ENCODE assay signal across 14 mouse cellular contexts in genomic region chr7:66954723-66955122, GRCm38 (mm10).
DNase-seq lines count a peak whose midpoint lies in the region; ATAC-seq and TF ChIP-seq lines count a peak whose summit lies in the region.
"Had no signal": no experiment of that assay in that cellular context is flagged by ENCODE, and none has a peak within 500 bp of the region (broad histone marks: within the 10 kb centered on the region; RNA-seq: fewer than 3 reads in every experiment).

No protein-coding gene starts in this region.

- TF ChIP-seq POLR2A in limb, embryonic 14.5 days (IDR thresholded peaks at IDR 0.05; ENCODE audit: borderline replicate concordance, extremely low read depth, insufficient read depth, insufficient read length), result no peak

- ATAC-seq in kidney, embryonic 15.5 days (replicated peaks; ENCODE audit: low FRiP score), result 0 out of 2 replicates have a peak, but pooled peaks have one; percentile 8
- peak; percentile 85 for ATAC-seq in common myeloid progenitor, adult 5-6 weeks (replicated peaks; ENCODE audit: low read depth, poor library complexity, severe bottlenecking)
- no peak for ATAC-seq in limb, embryonic 14.5 days (ENCODE audit: low FRiP score, low read depth)
- no peak for ATAC-seq in hindbrain, embryonic 13.5 days (ENCODE audit: low FRiP score)

- no peak overlapping the region for H3K4me2 ChIP-seq in kidney, embryonic 15.5 days
- H3K4me2 ChIP-seq in limb, embryonic 14.5 days (replicated peaks; ENCODE audit: low read depth, low read length, severe bottlenecking), result no peak overlapping the region
- no peak overlapping the region for H3K4me2 ChIP-seq in hindbrain, embryonic 13.5 days
- H3K4me2 ChIP-seq: midbrain, embryonic 12.5 days had no signal

- no peaks in the 10 kb centered on the region for H3K36me3 ChIP-seq in kidney, embryonic 15.5 days
- H3K36me3 ChIP-seq in limb, embryonic 14.5 days (ENCODE audit: control insufficient read depth, insufficient read depth, low read length), result no peaks in the 10 kb centered on the region
- H3K36me3 ChIP-seq in hindbrain, embryonic 13.5 days, result no peaks in the 10 kb centered on the region
- H3K36me3 ChIP-seq: midbrain, embryonic 12.5 days had no signal

- H3K27me3 ChIP-seq in kidney, embryonic 15.5 days, result no peaks in the 10 kb centered on the region
- no peaks in the 10 kb centered on the region for H3K27me3 ChIP-seq in limb, embryonic 14.5 days (ENCODE audit: control insufficient read depth, insufficient read depth, low read length)
- no peaks in the 10 kb centered on the region for H3K27me3 ChIP-seq in hindbrain, embryonic 13.5 days
- H3K27me3 ChIP-seq: midbrain, embryonic 12.5 days had no signal

- H3K4me3 ChIP-seq in kidney, embryonic 15.5 days (replicated peaks), result no peak overlapping the region
- no peak overlapping the region for H3K4me3 ChIP-seq in limb, embryonic 14.5 days (replicated peaks; ENCODE audit: low read length)
- H3K4me3 ChIP-seq in hindbrain, embryonic 13.5 days, result no peak overlapping the region
- H3K4me3 ChIP-seq: left cerebral cortex, adult 2 months; midbrain, embryonic 12.5 days had no signal

- peak; percentile 57 for DNase-seq in heart, adult 11 months
- DNase-seq in heart, adult 8-10 months (ENCODE audit: low spot score), result no peak
- no peak for DNase-seq in kidney, adult 11 months
- no peak for DNase-seq in limb, embryonic 14.5 days (ENCODE audit: low spot score)
- DNase-seq in left cerebral cortex, postnatal 14 days (ENCODE audit: low spot score in 2 of 2), result no peak
- DNase-seq: cerebellum, adult 8-10 months; lung, postnatal 14 days; right cerebral cortex, postnatal 25 days had no signal

- WGBS in kidney, embryonic 15.5 days, result 77% methylated on average over 5 of the region's 5 CpGs
- WGBS in limb, embryonic 14.5 days, result 77% methylated on average over 5 of the region's 5 CpGs
- 91% methylated on average over 5 of the region's 5 CpGs for WGBS in hindbrain, embryonic 13.5 days

- H3K9ac ChIP-seq in kidney, embryonic 15.5 days, result no peak overlapping the region
- H3K9ac ChIP-seq in limb, embryonic 14.5 days (ENCODE audit: low read depth, low read length, severe bottlenecking), result no peak overlapping the region
- no peak overlapping the region for H3K9ac ChIP-seq in hindbrain, embryonic 13.5 days
- H3K9ac ChIP-seq: liver, embryonic 14.5 days; midbrain, embryonic 12.5 days had no signal

- H3K4me1 ChIP-seq in kidney, embryonic 15.5 days, result peaks cover 24% of the 10 kb centered on the region
- H3K4me1 ChIP-seq in limb, embryonic 14.5 days (ENCODE audit: control insufficient read depth, insufficient read depth, low read length), result peaks cover 24% of the 10 kb centered on the region
- H3K4me1 ChIP-seq in hindbrain, embryonic 13.5 days (replicated peaks), result 0 out of 2 replicates have a peak, but pooled peaks cover 9% of the 10 kb centered on the region
- H3K4me1 ChIP-seq: midbrain, embryonic 12.5 days had no signal

- H3K27ac ChIP-seq in kidney, embryonic 15.5 days, result no peak overlapping the region; the same call in 1 of the 2 replicates
- 0 out of 2 replicates have a peak overlapping the region, but pooled peaks have one; percentile 44 for H3K27ac ChIP-seq in limb, embryonic 14.5 days (replicated peaks; ENCODE audit: low read depth, low read length)
- H3K27ac ChIP-seq in hindbrain, embryonic 13.5 days, result no peak overlapping the region
- H3K27ac ChIP-seq: left cerebral cortex, adult 2 months; liver, embryonic 14.5 days; midbrain, embryonic 12.5 days had no signal

- H3K9me3 ChIP-seq in kidney, embryonic 15.5 days (replicated peaks), result no peaks in the 10 kb centered on the region
- no peaks in the 10 kb centered on the region for H3K9me3 ChIP-seq in limb, embryonic 14.5 days (ENCODE audit: control insufficient read depth, low read length)
- no peaks in the 10 kb centered on the region for H3K9me3 ChIP-seq in hindbrain, embryonic 13.5 days
- H3K9me3 ChIP-seq: midbrain, embryonic 12.5 days had no signal

- intact Hi-C loops in left cerebral cortex, postnatal 14 days (cut with DNase I), result no loop called here

Comparison
In these comparisons a context has a peak if more than half of its experiments do, and no peak if none do; other contexts are left out.
1. ATAC-seq: peak in kidney, embryonic 15.5 days (single experiment) and common myeloid progenitor, adult 5-6 weeks (single experiment); none in limb, embryonic 14.5 days (single experiment) and hindbrain, embryonic 13.5 days (single experiment).